Mouse (Mus musculus) cerebellum, adult 2 months (tissue): ENCODE results near the gene Anapc10. TPM values are rescaled to one million over a fixed set of nuclear protein-coding genes. Genes with fewer than 3 reads are reported as not detected.
"Not testable (repeated sequence)": the region's sequence is repeated elsewhere in the genome, so short reads cannot be mapped to it uniquely, and the experiment has no call there.

Source experiments
- DNase-seq, 2 experiments: peaks; one replicate each; pipeline ENCODE4 v3.0.0; 2021
- H3K27ac ChIP-seq: fragments of 200-500 bp; 2 replicates; pipeline ENCODE4 v1.5.1; 2012; ENCODE audit warnings: low read length, control low read depth, inconsistent platforms; ENCODE audit not compliant: insufficient read depth
- H3K27me3 ChIP-seq: fragments of 200-500 bp; 2 replicates; pipeline ENCODE4 v1.6.1; 2012; ENCODE audit warnings: inconsistent platforms, mild to moderate bottlenecking, low read length, moderate library complexity; ENCODE audit not compliant: control insufficient read depth, insufficient read depth
- H3K4me1 ChIP-seq: fragments of 200-500 bp; 2 replicates; pipeline ENCODE4 v1.6.1; 2011; ENCODE audit warnings: low read length; ENCODE audit not compliant: control insufficient read depth, insufficient read depth
- H3K4me3 ChIP-seq: fragments of 200-500 bp; replicated peaks from 2 replicates; pipeline ENCODE3; 2011; ENCODE audit warnings: mild to moderate bottlenecking, low read depth, low read length, control low read depth; ENCODE audit not compliant: insufficient read depth
- CTCF ChIP-seq: fragments of 200-500 bp; IDR thresholded peaks from 2 replicates; pipeline ENCODE4 v1.5.1; 2011; ENCODE audit warnings: low read depth, mild to moderate bottlenecking, control low read depth, low read length, moderate library complexity, borderline replicate concordance; ENCODE audit not compliant: insufficient read depth
- POLR2A ChIP-seq: fragments of 200-500 bp; IDR thresholded peaks from 2 replicates; pipeline ENCODE4 v1.6.1; 2011; ENCODE audit warnings: low read length, control low read depth, borderline replicate concordance; ENCODE audit not compliant: insufficient read depth
- WGBS: fragments of 180-500 bp; shearing (Covaris S2); methylation state at CpG from one replicate; pipeline ENCODE4 v1.1.7; 2018; 5-methylcytosine and 5-hydroxymethylcytosine counted together
- polyA plus RNA-seq: library from polyadenylated mRNA; depleted of rRNA; stranded (reverse); fragments of >200 nt; gene quantifications from 2 replicates; pipeline ENCODE4 v1.2.3, GENCODE M21; 2012; rRNA removed

Gene Anapc10
- 8.1 and 8.9 TPM in 2 replicates for polyA plus RNA-seq

- under 1% methylated on average over 73 of the region's 73 CpGs for WGBS
- DNase-seq, result peak; percentile 97 to 99
- Histone ChIP-seq H3K4me3 (peak within 1 kb of the TSS; percentile 91), H3K27me3 (no peaks in the 10 kb centered on the region), H3K27ac (peak within 1 kb of the TSS; percentile 52; the same call in 1 of the 2 replicates), H3K4me1 (no peaks in the 10 kb centered on the region)
- TF ChIP-seq POLR2A (peak; percentile 90), CTCF (no peak)
These were observed at the start of gene Anapc10, which contains the start of gene Abce1 for GRCm38 (mm10) chr8:79711064-79711961. Gene Anapc10 (plus strand): TSS chr8:79711820. Gene Abce1 (minus strand): TSS chr8:79711740.

GRCm38 (mm10) chr8:79676461-79676860 is 35.2 kb upstream of the Anapc10 start:
- 63% methylated on average over 4 of the region's 4 CpGs for WGBS
- no peak for DNase-seq
- no peak for TF ChIP-seq POLR2A
- no peak for TF ChIP-seq CTCF
- no peak overlapping the region for H3K27ac ChIP-seq
- no peaks in the 10 kb centered on the region for H3K4me1 ChIP-seq
- no peaks in the 10 kb centered on the region for H3K27me3 ChIP-seq
- H3K4me3 ChIP-seq, result no peak overlapping the region

GRCm38 (mm10) chr8:79679005-79679404 is 32.6 kb upstream of the Anapc10 start:
- TF ChIP-seq POLR2A, result no peak
- TF ChIP-seq CTCF, result no peak
- WGBS, result 78% methylated on average over 5 of the region's 5 CpGs
- no peak overlapping the region for H3K27ac ChIP-seq
- no peak for DNase-seq
- no peaks in the 10 kb centered on the region for H3K4me1 ChIP-seq
- H3K4me3 ChIP-seq, result no peak overlapping the region
- H3K27me3 ChIP-seq, result no peaks in the 10 kb centered on the region

GRCm38 (mm10) chr8:79680083-79680482 is 31.5 kb upstream of the Anapc10 start:
- H3K27ac ChIP-seq, result not testable (repeated sequence)

GRCm38 (mm10) chr8:79680555-79680954 is 31.1 kb upstream of the Anapc10 start:
- Histone ChIP-seq H3K4me3 (peak overlapping the region; percentile 42), H3K27me3 (no peaks in the 10 kb centered on the region), H3K4me1 (no peaks in the 10 kb centered on the region), H3K27ac (no peak overlapping the region)
- DNase-seq, result peak; percentile 25 to 33
- TF ChIP-seq POLR2A (no peak), CTCF (no peak)
- WGBS, result 2% methylated on average over 34 of the region's 34 CpGs

More at GRCm38 (mm10) chr8:79680083-79680482, 31.5 kb upstream of the Anapc10 start:
- peak overlapping the region; percentile 42 for H3K4me3 ChIP-seq
- 30% methylated on average over 10 of the region's 10 CpGs for WGBS
- H3K4me1 ChIP-seq, H3K27me3 ChIP-seq: not testable (repeated sequence)
- DNase-seq, result peak in 1 of 2 experiments; percentile 14

GRCm38 (mm10) chr8:79680965-79681364 is 30.7 kb upstream of the Anapc10 start:
- Histone ChIP-seq H3K27me3 (no peaks in the 10 kb centered on the region), H3K27ac (no peak overlapping the region), H3K4me3 (no peak overlapping the region), H3K4me1 (no peaks in the 10 kb centered on the region)
- peak in 1 of 2 experiments; percentile 13 for DNase-seq
- TF ChIP-seq POLR2A (no peak), CTCF (no peak)
- WGBS, result 35% methylated on average over 2 of the region's 2 CpGs

GRCm38 (mm10) chr8:79685927-79686326 is 25.7 kb upstream of the Anapc10 start:
- 85% methylated on average over 5 of the region's 5 CpGs for WGBS
- not testable (repeated sequence) for DNase-seq, H3K4me1 ChIP-seq, H3K27ac ChIP-seq, H3K4me3 ChIP-seq, H3K27me3 ChIP-seq

GRCm38 (mm10) chr8:79692531-79692930 is 19.1 kb upstream of the Anapc10 start:
- Histone ChIP-seq H3K27me3 (no peaks in the 10 kb centered on the region), H3K27ac (no peak overlapping the region), H3K4me3 (no peak overlapping the region), H3K4me1 (no peaks in the 10 kb centered on the region)
- 81% methylated on average over 2 of the region's 2 CpGs for WGBS
- no peak for TF ChIP-seq CTCF
- no peak for TF ChIP-seq POLR2A
- no peak for DNase-seq
